Mouse (Mus musculus) forebrain, embryonic 15.5 days (tissue): ENCODE data around the gene Cfap300. TPM values are rescaled to one million over a fixed set of nuclear protein-coding genes. Genes with fewer than 3 reads are reported as not detected.

Experiments
- ATAC-seq: fragments of 200-750 bp; cut with Nextera tagmentation; replicated peaks from 2 replicates; pipeline ENCODE4 v1.8.0; 2017; ENCODE audit warnings: mild to moderate bottlenecking, moderate TSS enrichment, moderate library complexity
- H3K27ac ChIP-seq: fragments of 300-500 bp; sonication (generic); replicated peaks from 2 replicates; pipeline ENCODE4 v1.5.1; 2015; ENCODE audit warnings: mild to moderate bottlenecking, inconsistent platforms
- H3K27me3 ChIP-seq: fragments of 300-500 bp; sonication (generic); 2 replicates; pipeline ENCODE4 v1.6.1; 2015; ENCODE audit warnings: inconsistent platforms
- H3K36me3 ChIP-seq: fragments of 300-500 bp; sonication (generic); 2 replicates; pipeline ENCODE4 v1.6.1; 2015; ENCODE audit warnings: mild to moderate bottlenecking, inconsistent platforms
- H3K4me1 ChIP-seq: fragments of 300-500 bp; sonication (generic); 2 replicates; pipeline ENCODE4 v1.6.1; 2015; ENCODE audit warnings: inconsistent platforms
- H3K4me2 ChIP-seq: fragments of 300-500 bp; sonication (generic); replicated peaks from 2 replicates; pipeline ENCODE4 v1.6.1; 2015; ENCODE audit warnings: mild to moderate bottlenecking, inconsistent platforms
- H3K4me3 ChIP-seq: fragments of 300-500 bp; sonication (generic); 2 replicates; pipeline ENCODE4 v1.5.1; 2015; ENCODE audit warnings: mild to moderate bottlenecking, inconsistent platforms
- H3K9ac ChIP-seq: fragments of 300-500 bp; sonication (generic); replicated peaks from 2 replicates; pipeline ENCODE4 v1.6.1; 2015; ENCODE audit warnings: mild to moderate bottlenecking, inconsistent platforms
- H3K9me3 ChIP-seq: fragments of 300-500 bp; sonication (generic); 2 replicates; pipeline ENCODE4 v1.6.1; 2016; ENCODE audit warnings: inconsistent platforms
- WGBS: fragments of 180-500 bp; shearing (Covaris S2); methylation state at CpG from one replicate; pipeline ENCODE4 v1.1.7; 2015; ENCODE audit warnings: mixed read lengths; 5-methylcytosine and 5-hydroxymethylcytosine counted together
- polyA plus RNA-seq: library from polyadenylated mRNA; unstranded; fragments of >200 nt; fragmentation: Nextera tagmentation; extraction: Ambion mirVana; gene quantifications from 2 replicates; pipeline ENCODE4 v1.2.1, GENCODE M21; 2015

Gene Cfap300
- polyA plus RNA-seq, 1 experiment from 2014 or later = 16.5 TPM

GRCm38 (mm10) chr9:8017253-8017913 is 25.2 kb downstream of the Cfap300 start:
- WGBS = 56% methylated on average over 15 of the region's 20 CpGs
- no peak overlapping the region for H3K27ac ChIP-seq
- ATAC-seq = no peak

GRCm38 (mm10) chr9:8004370-8004991 is 38.1 kb downstream of the Cfap300 start, which contains the start of gene Yap1:
Gene Yap1, minus strand, starts transcription at chr9:8004596.
- under 1% methylated on average over 57 of the region's 79 CpGs for WGBS
- H3K27me3 ChIP-seq = no peaks in the 10 kb centered on the region
- peak within 1 kb of the TSS; percentile 76 for H3K4me2 ChIP-seq
- no peaks in the 10 kb centered on the region for H3K9me3 ChIP-seq
- H3K9ac ChIP-seq = peak within 1 kb of the TSS; percentile 62
- peak; percentile 85 for ATAC-seq
- peak within 1 kb of the TSS; percentile 84 for H3K4me3 ChIP-seq
- H3K4me1 ChIP-seq = peaks cover 35% of the 10 kb centered on the region
- no peaks in the 10 kb centered on the region for H3K36me3 ChIP-seq
- peak within 1 kb of the TSS; percentile 86 for H3K27ac ChIP-seq

More at GRCm38 (mm10) chr9:8017253-8017913, 25.2 kb downstream of the Cfap300 start:
- Histone ChIP-seq H3K4me1 (no peaks in the 10 kb centered on the region), H3K9me3 (no peaks in the 10 kb centered on the region), H3K36me3 (no peaks in the 10 kb centered on the region), H3K4me3 (no peak overlapping the region), H3K4me2 (no peak overlapping the region), H3K27me3 (no peaks in the 10 kb centered on the region), H3K9ac (no peak overlapping the region)

GRCm38 (mm10) chr9:8003301-8004271 is 39.0 kb downstream of the Cfap300 start:
- under 1% methylated on average over 70 of the region's 82 CpGs for WGBS
- peak overlapping the region; percentile 84 for H3K4me3 ChIP-seq
- peak overlapping the region; percentile 86 for H3K27ac ChIP-seq
- no peaks in the 10 kb centered on the region for H3K36me3 ChIP-seq
- peak overlapping the region; percentile 76 for H3K4me2 ChIP-seq
- H3K9ac ChIP-seq = peak overlapping the region; percentile 62
- H3K9me3 ChIP-seq = no peaks in the 10 kb centered on the region
- no peaks in the 10 kb centered on the region for H3K27me3 ChIP-seq
- H3K4me1 ChIP-seq = peaks cover 35% of the 10 kb centered on the region
- ATAC-seq = peak; percentile 69

GRCm38 (mm10) chr9:8002806-8003205 is 39.8 kb downstream of the Cfap300 start:
- Histone ChIP-seq H3K4me1 (peaks cover 35% of the 10 kb centered on the region), H3K27ac (0 out of 2 replicates have a peak overlapping the region, but pooled peaks have one; percentile 86), H3K36me3 (no peaks in the 10 kb centered on the region), H3K4me2 (peak overlapping the region; percentile 76), H3K27me3 (no peaks in the 10 kb centered on the region), H3K9ac (peak overlapping the region; percentile 62), H3K9me3 (no peaks in the 10 kb centered on the region), H3K4me3 (peak overlapping the region; percentile 84)
- under 1% methylated on average over 12 of the region's 12 CpGs for WGBS
- no peak for ATAC-seq

- peak overlapping the region; percentile 21; the same call in 1 of the 2 replicates for H3K4me2 ChIP-seq
- WGBS = 32% methylated on average over 7 of the region's 7 CpGs
- H3K9ac ChIP-seq = no peak overlapping the region; the same call in 1 of the 2 replicates
- ATAC-seq = no peak
- H3K27ac ChIP-seq = no peak overlapping the region
- H3K9me3 ChIP-seq = no peaks in the 10 kb centered on the region
- no peak overlapping the region for H3K4me3 ChIP-seq
- H3K4me1 ChIP-seq = peaks cover 35% of the 10 kb centered on the region
- H3K27me3 ChIP-seq = no peaks in the 10 kb centered on the region
- no peaks in the 10 kb centered on the region for H3K36me3 ChIP-seq
These were observed 41.3 kb downstream of the Cfap300 start for GRCm38 (mm10) chr9:8001352-8001751.

- Histone ChIP-seq H3K27me3 (no peaks in the 10 kb centered on the region), H3K4me1 (no peaks in the 10 kb centered on the region), H3K9me3 (no peaks in the 10 kb centered on the region), H3K27ac (no peak overlapping the region), H3K4me2 (no peak overlapping the region), H3K36me3 (no peaks in the 10 kb centered on the region), H3K9ac (no peak overlapping the region), H3K4me3 (no peak overlapping the region)
- 33% methylated on average over 5 of the region's 5 CpGs for WGBS
- ATAC-seq = no peak
These were observed 48.3 kb downstream of the Cfap300 start for GRCm38 (mm10) chr9:7994275-7994674.

- Histone ChIP-seq H3K27me3 (no peaks in the 10 kb centered on the region), H3K27ac (no peak overlapping the region), H3K4me2 (no peak overlapping the region), H3K9me3 (no peaks in the 10 kb centered on the region), H3K36me3 (no peaks in the 10 kb centered on the region), H3K4me3 (no peak overlapping the region), H3K9ac (no peak overlapping the region), H3K4me1 (no peaks in the 10 kb centered on the region)
- no peak for ATAC-seq
- 72% methylated on average over 3 of the region's 3 CpGs for WGBS
These were observed 50.0 kb downstream of the Cfap300 start for GRCm38 (mm10) chr9:7992651-7993050.

GRCm38 (mm10) chr9:7990897-7991296 is 51.7 kb downstream of the Cfap300 start:
- H3K9me3 ChIP-seq = no peaks in the 10 kb centered on the region
- no peak overlapping the region for H3K4me2 ChIP-seq
- no peak overlapping the region for H3K4me3 ChIP-seq
- H3K27me3 ChIP-seq = no peaks in the 10 kb centered on the region
- 82% methylated on average over 4 of the region's 4 CpGs for WGBS
- H3K27ac ChIP-seq = no peak overlapping the region
- ATAC-seq = no peak
- H3K4me1 ChIP-seq = no peaks in the 10 kb centered on the region
- no peaks in the 10 kb centered on the region for H3K36me3 ChIP-seq
- H3K9ac ChIP-seq = no peak overlapping the region

GRCm38 (mm10) chr9:7987119-7987518 is 55.5 kb downstream of the Cfap300 start:
- WGBS = 87% methylated on average over 5 of the region's 5 CpGs
- no peaks in the 10 kb centered on the region for H3K4me1 ChIP-seq
- no peak overlapping the region for H3K9ac ChIP-seq
- no peaks in the 10 kb centered on the region for H3K27me3 ChIP-seq
- no peak overlapping the region for H3K4me2 ChIP-seq
- H3K9me3 ChIP-seq = no peaks in the 10 kb centered on the region
- H3K36me3 ChIP-seq = no peaks in the 10 kb centered on the region
- H3K27ac ChIP-seq = no peak overlapping the region
- H3K4me3 ChIP-seq = no peak overlapping the region
- ATAC-seq = no peak

- Histone ChIP-seq H3K9ac (no peak overlapping the region), H3K27me3 (no peaks in the 10 kb centered on the region), H3K4me3 (no peak overlapping the region), H3K27ac (no peak overlapping the region), H3K9me3 (no peaks in the 10 kb centered on the region), H3K4me1 (no peaks in the 10 kb centered on the region), H3K4me2 (no peak overlapping the region), H3K36me3 (no peaks in the 10 kb centered on the region)
- WGBS = 66% methylated on average over 4 of the region's 4 CpGs
- no peak for ATAC-seq
These were observed 58.3 kb downstream of the Cfap300 start for GRCm38 (mm10) chr9:7984287-7984686.

- ATAC-seq = no peak
- H3K27me3 ChIP-seq = no peaks in the 10 kb centered on the region
- no peaks in the 10 kb centered on the region for H3K36me3 ChIP-seq
- no peak overlapping the region for H3K4me2 ChIP-seq
- 22% methylated on average over 2 of the region's 2 CpGs for WGBS
- H3K9ac ChIP-seq = no peak overlapping the region
- H3K27ac ChIP-seq = no peak overlapping the region
- H3K4me1 ChIP-seq = no peaks in the 10 kb centered on the region
- no peak overlapping the region for H3K4me3 ChIP-seq
- H3K9me3 ChIP-seq = no peaks in the 10 kb centered on the region
These were observed 59.0 kb downstream of the Cfap300 start for GRCm38 (mm10) chr9:7983665-7984064.

GRCm38 (mm10) chr9:7980162-7980561 is 62.5 kb downstream of the Cfap300 start:
- 84% methylated on average over 2 of the region's 2 CpGs for WGBS
- Histone ChIP-seq H3K27ac (no peak overlapping the region), H3K9ac (no peak overlapping the region), H3K36me3 (no peaks in the 10 kb centered on the region), H3K4me3 (no peak overlapping the region), H3K4me1 (no peaks in the 10 kb centered on the region), H3K9me3 (no peaks in the 10 kb centered on the region), H3K27me3 (no peaks in the 10 kb centered on the region), H3K4me2 (no peak overlapping the region)
- no peak for ATAC-seq
